Mouse (Mus musculus): Measurements from ENCODE around the gene Pcsk7.
A peak's percentile ranks its signal among the peaks of the same experiment; 100 is the strongest.

Pcsk7 gene

DNA sequence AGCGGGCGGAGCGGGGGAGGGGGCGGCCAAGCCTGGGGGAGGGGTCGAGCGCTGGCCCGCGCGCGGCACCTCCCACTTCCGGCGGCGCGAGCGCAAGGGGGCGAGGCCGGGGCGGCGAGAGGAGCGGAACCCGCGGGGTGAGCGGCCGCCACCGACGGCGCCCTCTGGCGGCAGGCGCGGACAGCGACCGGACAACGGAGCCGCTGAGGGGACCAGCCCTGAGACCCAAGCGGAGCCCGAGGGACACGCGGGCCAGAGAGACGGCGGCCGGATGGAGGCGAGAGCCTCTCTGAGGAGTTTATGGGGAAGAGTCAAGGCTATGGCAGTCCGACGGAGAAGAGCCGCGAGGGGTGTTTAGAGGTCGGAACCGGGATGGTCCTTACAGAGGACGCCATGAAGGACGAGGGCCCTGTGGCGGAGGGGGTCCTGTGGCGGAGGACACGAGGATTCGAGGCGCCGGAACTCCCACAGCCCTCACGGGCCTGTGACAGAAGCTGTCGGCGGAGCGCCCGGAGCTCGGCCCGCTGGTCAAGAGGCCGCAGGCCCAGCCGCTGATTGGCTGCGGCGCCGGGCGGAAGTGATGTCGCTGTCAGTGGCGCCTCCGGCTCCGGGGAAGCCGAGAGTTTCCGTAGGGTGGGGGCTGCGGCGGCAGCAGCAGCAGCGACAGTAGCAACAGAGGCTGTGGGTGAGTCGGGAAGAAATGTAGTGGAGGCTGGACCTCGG, at the start of gene Pcsk7, which contains the start of gene Rnf214:
Gene Pcsk7 (plus strand): TSS at position 143 of the 723 bp plus-strand sequence.
Gene Rnf214 (minus strand): TSS at position 557 of the 723 bp plus-strand sequence.
- DNase-seq (ENCODE audit: low spot score in 2 of 2) = peak; percentile 76 to 83

DNA sequence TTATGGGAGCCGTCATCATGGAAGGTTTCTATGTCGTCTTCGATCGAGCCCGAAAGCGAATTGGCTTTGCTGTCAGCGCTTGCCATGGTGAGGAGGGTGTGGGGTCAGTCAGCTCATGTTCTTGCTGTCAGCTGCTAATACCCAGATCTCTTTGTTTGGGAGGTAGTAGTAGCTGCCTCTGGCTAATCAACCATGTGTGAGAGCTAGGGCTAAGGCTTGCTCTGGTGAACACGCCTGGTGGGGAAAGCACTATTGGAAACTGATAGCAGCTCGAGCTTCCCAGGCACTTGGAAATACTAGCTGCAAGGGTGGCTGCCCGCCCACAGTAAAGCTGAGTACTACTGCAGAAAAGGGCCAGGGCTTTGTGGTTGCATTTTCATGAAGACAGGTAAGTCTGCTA, 46.9 kb upstream of the Pcsk7 start:
- DNase-seq (ENCODE audit: low spot score in 2 of 2) = no peak

DNA sequence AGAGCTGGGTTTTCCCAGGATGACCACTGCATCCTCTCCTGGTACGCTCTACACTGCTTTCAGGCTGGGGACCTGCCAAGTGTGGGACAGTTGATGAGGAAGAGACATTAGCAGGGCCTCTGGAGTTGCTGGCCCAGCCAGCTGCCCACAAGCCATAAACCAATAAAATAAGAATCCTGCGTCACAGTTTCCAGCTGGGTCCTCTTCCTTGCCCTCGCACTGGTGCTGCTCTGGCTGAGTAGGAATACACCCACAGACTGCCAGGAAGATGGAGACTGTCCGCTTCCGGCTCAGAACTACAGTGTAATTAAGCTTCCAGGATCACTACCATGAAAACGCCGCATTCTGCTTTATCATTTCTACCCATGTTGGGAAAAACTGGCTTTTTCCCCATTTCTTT, 44.5 kb upstream of the Pcsk7 start:
- no peak for DNase-seq (ENCODE audit: low spot score in 2 of 2)

GRCm38 (mm10) chr9:45869181-45869580, 37.1 kb upstream of the Pcsk7 start:
- DNase-seq (ENCODE audit: low spot score in 2 of 2) = no peak

DNA sequence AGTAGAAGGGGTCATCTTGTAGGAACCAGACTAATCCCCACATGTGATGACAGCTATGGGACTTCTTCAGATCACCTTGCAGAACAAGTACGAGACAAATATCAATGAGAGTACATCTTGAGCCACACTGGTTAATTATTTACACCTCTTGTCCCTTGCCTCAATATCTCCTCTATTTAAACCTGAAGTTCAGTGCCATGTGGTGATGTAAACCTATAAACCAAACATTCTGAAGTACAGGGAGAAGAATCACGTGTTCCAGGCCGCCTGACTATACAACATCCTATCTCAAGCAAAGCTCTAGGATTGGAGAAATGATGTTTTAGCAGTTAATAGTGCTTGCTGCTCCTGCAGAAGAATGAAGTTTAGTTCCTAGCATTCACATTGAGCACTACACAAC, 36.0 kb upstream of the Pcsk7 start:
- no peak for DNase-seq (ENCODE audit: low spot score in 2 of 2)

GRCm38 (mm10) chr9:45877928-45878327, 28.4 kb upstream of the Pcsk7 start:
- DNase-seq (ENCODE audit: low spot score in 2 of 2) = no peak

- no peak for DNase-seq (ENCODE audit: low spot score in 2 of 2)
These were observed 12.6 kb upstream of the Pcsk7 start for GRCm38 (mm10) chr9:45893681-45894080.

GRCm38 (mm10) chr9:45905196-45905595, 1.1 kb upstream of the Pcsk7 start:
- DNase-seq (ENCODE audit: low spot score in 2 of 2) = no peak

- DNase-seq (ENCODE audit: low spot score in 2 of 2) = peak in 1 of 2 experiments; percentile 27
These were observed 473 bp upstream of the Pcsk7 start for GRCm38 (mm10) chr9:45905811-45906237.

- DNase-seq (ENCODE audit: low spot score in 2 of 2) = peak in 1 of 2 experiments; percentile 22
These were observed 756 bp downstream of the Pcsk7 start for GRCm38 (mm10) chr9:45907078-45907428.

DNA sequence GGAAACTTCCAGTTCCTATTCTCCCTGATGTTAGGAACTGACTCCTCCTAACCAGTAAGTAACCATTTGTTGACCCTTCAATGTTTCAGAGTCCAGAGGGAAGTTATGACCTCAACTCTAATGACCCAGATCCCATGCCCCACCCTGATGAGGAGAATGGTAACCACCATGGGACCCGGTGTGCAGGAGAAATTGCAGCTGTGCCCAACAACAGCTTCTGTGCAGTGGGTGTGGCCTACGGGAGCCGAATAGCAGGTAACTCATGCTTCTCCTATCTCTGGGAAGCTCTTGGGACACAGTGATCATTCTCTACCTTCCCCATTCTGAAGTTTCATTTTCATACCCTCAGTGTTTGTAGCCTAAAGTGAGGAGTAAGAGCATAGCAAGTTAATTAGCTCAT, 4.7 kb downstream of the Pcsk7 start:
- no peak for DNase-seq (ENCODE audit: low spot score in 2 of 2)

- DNase-seq (ENCODE audit: low spot score in 2 of 2) = peak in 1 of 2 experiments; percentile 38
These were observed 5.4 kb downstream of the Pcsk7 start for GRCm38 (mm10) chr9:45911673-45912072.

DNA sequence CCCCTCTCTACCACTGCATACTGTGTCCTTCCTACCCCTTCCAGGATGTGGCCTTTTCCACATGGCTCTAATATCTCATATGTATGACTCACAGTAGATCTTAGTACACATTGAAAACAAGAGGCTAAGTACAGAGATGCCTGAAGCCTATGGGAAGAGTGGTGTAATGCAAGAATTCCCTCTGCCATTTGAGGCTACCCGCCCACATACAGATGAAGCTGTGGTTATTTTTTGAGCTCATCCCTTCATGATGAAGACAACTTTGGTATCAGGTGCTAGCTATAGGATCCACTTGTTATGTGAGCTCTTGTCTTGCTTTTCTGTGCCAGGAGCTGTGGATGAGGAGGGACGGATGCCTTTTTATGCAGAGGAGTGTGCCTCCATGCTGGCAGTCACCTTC, 9.4 kb downstream of the Pcsk7 start:
- no peak for DNase-seq (ENCODE audit: low spot score in 2 of 2)

DNA sequence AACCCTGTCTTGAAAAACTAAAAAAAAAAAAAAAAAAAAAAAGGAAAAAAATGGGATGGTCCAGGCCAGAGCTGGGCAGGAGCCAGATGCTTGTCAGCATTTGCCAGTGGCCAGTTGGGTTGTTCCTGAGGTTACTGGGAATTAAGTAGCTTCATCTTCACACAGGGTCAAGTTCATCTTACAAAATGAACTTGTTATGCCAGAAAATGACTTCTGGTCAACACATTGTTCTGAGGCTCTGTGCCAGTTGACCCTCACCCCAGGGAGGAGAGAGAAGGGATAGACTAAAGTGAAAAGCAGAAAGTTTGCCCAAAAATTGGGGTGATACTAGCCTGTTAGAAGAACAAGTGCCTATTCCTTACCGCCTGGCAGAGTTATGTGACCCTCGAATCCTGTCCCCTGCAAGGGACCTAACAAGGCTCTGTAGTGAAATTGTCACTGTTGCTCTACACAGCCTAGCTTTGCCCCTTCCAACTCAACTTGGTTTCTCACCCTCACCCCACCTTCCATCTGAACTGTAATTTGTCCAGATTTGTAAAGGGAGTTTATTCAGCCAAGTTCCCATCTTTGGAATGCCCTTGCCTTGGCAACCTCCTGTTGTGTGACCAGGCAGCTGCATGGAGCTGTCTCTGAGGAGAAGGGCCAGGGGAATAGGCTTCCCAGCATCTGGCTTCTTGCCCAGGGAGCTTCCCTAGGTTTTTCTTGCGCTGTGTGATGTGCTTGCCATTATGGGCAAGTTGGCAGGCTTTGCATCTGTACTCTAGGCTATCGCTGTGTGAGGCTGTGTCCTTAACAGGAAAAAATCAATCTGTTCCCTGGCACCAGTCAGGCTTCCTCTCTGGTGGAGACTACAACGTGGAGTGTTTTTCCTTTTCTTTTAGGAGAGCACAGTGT, 11.0 kb downstream of the Pcsk7 start:
- DNase-seq (ENCODE audit: low spot score in 2 of 2) = peak; percentile 49 to 64

DNA sequence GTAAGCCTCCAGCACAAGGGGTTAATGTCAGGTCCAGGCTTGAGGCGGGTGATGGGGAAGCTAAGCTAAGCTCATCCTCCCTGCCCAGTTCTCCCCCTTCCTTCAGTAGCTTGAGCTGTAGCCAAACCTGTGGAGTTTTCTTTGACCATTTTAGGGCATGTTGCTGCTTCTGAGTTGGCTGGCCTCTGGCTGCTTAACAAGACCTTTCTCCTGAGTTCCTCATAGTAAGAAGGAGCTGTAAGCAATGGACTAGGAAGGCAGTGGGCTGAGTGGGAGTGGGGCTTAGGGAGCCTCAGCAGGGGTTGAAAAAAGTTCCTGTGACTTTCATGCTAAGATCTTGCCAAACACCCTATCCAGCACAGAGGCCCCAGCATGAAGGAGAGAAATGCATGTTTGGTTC, 13.6 kb downstream of the Pcsk7 start:
- DNase-seq (ENCODE audit: low spot score in 2 of 2) = no peak

- no peak for DNase-seq (ENCODE audit: low spot score in 2 of 2)
These were observed 23.0 kb downstream of the Pcsk7 start for GRCm38 (mm10) chr9:45929285-45929684.

DNA sequence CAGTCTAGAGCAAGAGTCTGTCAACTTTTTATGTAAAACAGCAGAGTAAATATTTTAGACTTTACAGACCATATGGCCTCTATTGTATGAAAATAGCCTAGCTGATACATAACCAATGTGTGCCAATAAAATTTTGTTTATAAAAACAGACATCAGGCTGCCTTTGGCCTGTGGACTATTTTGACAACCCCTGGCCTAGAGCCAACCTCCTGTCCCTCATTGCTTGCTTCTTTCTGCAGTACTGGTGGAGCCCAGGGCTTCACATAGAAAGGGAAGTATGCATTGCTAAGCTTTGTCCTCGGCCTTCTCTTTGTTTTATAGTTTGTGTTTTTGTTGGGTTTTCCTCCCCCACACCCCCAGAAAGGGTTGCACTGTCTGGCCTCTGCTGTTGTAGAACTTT, 25.7 kb downstream of the Pcsk7 start:
- no peak for DNase-seq (ENCODE audit: low spot score in 2 of 2)

DNA sequence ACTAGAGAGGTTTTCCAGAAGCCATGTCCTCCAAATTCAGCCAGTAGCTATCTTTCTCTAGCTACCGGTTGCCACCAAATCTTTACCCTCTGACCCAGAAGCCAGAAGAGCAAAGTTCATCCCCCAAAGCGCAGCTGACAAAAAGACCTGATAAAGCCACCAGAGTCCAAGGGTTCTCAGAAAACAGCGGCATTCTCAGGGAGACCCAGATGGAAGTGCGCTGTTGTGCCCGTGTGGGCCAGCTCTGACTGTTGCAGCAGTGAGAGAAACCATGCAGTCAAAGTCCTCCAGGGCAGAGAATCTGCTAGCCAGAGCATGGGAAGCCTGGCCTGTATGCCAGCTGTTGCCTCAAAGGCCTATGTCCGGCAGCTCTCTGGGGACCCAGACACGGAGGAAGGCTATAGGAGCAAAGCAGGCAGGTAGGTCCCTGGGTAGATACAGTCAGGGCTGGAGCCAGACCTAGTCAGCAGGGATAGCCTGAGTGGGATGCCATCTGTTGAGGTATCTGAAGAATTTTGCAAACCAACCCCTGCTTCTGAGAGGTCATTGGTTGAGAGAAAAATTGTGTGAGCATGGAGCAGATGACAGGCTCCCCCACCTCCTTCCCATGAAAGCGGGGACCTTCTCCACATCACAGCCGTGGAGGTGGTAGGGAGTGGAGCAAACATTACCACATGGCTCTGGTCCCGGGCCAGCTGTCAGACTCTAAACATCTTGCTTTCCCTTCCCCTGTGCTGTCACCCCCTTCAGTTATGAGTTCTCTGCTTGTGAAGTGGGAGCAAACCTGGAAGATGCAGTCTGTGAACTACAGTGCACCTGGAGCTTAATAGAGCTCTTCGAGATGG, 26.5 kb downstream of the Pcsk7 start:
- no peak for DNase-seq (ENCODE audit: low spot score in 2 of 2)

GRCm38 (mm10) chr9:45935628-45936210, 29.4 kb downstream of the Pcsk7 start, which contains the start of gene Tagln:
Gene Tagln (minus strand): TSS chr9:45936058.
- DNase-seq (ENCODE audit: low spot score in 2 of 2) = no peak

- DNase-seq (ENCODE audit: low spot score in 2 of 2) = peak in 1 of 2 experiments; percentile 49
These were observed 30.6 kb downstream of the Pcsk7 start for GRCm38 (mm10) chr9:45936883-45937282.

DNA sequence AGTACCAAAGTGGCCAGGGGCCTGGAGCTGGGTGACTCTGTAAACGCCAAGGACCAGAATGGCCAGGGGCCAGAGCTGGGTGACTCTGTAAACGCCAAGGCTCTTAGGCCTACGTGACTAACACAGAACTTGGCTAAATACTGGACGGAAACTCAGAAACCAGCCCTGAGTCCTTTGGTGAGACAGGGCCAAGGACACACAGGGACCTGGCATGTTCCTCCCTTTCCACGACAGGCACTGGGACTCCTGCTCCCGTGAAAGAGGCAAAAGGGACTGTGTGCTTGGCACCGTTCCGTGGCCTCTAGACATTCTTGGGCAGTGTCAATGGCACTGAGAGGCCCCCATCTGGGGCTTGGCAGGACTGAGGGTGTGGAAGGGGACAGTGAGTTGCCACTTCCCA, 31.8 kb downstream of the Pcsk7 start:
- no peak for DNase-seq (ENCODE audit: low spot score in 2 of 2)
